Mouse (Mus musculus): ENCODE data around the gene Rab4b.

Gene Rab4b

DNA sequence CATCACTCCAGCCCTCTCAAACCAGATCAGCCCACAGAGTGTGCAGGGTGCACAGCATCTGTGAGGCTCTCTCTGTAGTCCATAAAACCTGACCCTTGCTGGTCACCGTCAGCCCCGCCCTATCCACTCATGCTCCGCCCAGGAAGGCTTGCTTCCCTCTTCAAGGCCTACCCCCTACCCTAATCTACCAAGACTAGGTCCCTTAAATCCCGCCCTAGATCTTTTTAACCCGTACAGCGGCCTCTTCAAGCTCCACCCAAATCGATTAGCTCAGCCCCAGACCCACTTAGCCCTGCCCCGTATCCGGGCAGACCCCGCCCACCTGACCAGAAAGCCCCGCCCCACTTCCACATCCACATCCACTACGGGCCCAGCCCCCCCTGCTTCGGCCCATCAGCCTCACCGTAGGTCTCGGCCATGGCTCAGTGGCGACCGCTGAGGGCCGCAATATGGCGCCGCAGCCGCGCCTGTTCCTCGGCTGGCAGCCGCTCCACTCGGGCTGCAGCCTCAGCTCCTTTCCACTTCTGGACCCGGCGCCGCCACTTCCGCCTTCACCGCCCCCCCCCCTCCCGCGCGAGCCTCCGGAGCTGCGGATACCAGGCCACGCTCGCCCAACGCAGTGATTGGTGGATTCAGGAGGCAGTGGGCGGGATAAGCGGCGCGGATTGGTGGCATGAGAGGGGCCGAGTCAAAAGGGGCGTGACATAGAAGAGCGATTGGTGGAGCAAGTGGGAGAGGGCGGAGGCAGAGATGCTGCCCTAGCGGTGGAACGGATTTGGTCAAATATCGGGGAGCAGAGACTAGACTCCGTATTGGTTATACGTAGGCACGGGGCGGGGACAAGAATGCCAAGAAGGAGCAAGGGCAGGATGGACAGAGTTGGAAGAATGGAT lies at the start of gene Rab4b:
Gene Rab4b, minus strand, starts transcription at position 573 of the 893 bp plus-strand sequence.
- DNase-seq (ENCODE audit: low spot score), result peak; percentile 100

DNA sequence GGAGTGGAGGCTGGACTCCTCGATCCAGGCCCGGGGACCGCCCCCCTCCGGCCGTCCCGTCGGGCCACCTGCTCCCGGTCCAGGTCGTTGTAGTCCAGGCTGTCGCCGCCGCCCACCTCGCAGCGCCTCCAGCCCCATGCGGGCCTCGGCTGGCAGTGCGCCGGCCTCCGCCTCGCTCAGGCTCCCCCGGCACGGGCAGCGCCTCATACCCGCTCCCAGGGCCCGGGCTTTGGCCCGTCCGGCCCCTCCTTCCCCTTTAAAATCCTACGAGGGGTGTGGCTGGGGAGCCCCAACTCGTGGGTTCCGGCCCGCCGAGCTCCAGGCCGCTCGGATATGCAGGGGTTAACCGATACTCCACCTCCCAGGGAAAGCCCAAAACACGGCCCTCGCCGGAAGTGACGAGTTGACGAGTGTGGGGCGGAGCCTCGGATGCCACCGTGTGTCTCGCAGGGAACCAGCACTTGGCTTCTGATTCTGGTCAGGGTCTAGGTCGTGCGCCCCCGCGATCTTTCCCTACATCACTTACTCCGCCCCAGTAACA lies 49.7 kb upstream of the Rab4b start, which contains the start of gene Itpkc:
Gene Itpkc, minus strand, starts transcription at position 381 of the 541 bp plus-strand sequence.
- peak; percentile 90 for DNase-seq (ENCODE audit: low spot score)

DNA sequence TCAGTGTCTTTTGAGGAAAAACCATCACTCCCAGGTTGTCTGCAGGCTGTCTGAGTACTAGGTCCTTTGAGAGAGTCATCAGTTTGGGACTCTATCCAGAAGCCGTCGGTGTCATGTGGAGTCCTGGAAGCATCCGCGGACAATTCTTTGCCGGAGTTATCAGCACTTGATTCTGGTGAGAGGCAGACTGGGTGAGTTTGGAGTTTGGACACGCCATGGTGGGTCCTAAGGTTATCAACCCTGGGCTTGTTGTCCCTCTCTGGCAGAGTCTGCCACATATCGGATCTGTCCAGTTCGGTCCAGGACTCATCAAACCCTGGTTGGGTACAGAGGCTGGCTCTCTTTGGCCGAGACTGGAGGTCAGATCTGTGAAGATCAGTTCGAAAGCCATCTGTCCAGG lies 49.0 kb upstream of the Rab4b start:
- DNase-seq (ENCODE audit: low spot score), result no peak

DNA sequence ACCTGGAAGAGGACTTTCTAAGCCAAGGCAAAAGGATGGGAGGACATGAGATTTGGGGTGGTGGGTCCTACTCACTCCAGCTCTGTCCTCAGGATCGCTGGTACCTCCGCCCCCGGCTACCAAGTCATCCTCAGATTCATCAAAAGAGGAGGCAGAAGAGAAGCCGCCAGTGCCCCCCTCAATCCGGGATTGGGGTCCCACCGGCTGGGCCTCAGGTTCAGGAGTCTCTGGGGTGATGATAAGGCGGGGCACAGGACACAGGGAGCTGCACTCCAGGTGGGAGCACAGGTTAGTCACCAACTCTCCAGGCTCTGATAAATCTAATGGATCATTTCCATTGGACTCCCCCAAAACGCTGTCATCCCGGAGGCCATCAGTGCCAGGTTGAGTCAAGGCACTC lies 48.6 kb upstream of the Rab4b start:
- no peak for DNase-seq (ENCODE audit: low spot score)

DNA sequence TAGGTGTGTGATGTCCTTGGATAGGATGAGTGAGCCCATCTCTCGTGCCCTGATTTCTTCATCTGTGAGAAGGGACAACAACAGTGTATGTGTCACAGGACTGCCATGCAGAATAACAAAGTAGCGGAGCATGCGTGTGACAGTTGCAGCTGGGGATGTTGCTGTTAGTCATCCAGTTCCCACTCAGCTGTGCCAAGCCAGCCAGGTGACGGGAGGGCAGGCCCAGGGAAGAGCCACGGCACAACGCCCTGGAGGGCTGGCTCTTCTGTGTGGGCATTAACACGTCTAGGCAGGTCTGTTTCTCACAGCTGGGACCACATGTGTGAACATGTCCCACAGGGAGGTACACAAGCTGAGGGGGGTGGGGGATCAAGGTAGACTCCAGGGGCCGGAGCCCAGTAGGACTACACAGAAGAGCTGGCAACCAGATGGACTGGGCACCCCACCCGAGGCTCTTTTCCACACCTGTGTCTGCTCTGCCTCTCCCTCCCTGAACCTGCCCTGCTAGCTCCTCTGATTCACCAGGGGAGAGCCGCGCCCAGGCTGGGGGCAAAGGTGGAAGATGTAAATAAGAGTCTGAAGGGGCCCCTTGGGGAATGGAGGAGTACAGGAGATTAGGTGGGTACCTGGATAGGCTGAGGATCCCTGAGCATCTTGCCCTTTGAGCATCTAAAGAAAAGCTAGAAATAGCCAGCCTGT lies 46.3 kb upstream of the Rab4b start:
- DNase-seq (ENCODE audit: low spot score), result no peak

DNA sequence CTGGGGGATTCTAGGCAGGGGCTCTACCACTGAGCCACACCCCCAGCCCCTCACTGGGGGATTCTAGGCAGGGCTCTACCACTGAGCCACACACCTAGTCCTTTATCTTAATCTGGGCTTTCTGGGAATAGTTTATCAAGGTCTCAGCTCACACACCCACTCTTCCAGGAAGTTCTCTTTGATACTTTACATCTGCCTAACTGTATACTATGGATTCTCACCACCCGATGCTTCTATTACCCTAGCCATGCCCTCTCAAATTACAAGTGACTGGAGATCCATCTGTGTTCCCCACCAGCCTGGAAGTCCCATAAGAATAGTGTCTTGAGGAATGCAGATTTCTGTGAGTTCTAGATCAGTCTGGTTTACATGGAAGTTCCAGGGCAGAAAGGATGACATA lies 43.8 kb upstream of the Rab4b start:
- no peak for DNase-seq (ENCODE audit: low spot score)

DNA sequence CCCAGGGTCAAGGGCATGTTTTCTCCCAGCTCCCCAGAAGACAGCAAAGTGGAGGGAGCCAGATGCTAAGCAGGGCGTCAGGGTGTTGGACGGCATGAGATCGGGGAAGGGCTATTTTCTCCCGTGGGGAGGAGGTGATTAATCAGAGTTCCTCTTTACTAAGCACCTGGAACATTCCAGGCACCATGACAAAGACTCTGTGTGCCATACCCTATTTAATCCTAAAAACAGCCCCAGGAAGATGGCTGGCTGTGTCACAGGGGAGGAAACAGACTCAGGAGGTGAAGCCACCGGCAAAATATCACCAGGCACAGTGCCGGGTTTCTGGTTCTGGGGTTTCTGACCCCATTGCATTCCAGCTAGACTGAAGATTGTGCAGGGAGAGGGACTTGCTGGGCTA lies 43.2 kb upstream of the Rab4b start:
- DNase-seq (ENCODE audit: low spot score), result no peak

DNA sequence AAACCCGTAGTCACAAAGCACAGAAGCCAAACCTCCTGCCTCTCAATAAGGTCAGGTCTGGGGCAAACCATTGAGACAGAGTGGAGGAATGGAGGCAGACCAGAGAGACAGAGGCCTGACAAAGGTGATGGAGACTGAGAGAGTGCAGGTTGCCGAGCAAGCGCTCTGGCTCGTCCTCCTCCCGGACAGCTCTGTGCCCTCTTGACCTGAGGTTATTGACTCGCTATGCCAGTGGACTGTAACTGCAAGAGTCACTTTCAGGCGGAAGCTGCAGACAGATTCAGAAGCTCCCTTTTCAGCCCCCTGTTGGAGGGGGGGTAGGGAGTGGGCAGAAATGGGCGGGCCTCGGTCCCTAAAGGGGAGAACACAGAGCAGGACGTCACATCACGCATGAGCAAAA lies 41.2 kb upstream of the Rab4b start:
- DNase-seq (ENCODE audit: low spot score), result no peak

DNA sequence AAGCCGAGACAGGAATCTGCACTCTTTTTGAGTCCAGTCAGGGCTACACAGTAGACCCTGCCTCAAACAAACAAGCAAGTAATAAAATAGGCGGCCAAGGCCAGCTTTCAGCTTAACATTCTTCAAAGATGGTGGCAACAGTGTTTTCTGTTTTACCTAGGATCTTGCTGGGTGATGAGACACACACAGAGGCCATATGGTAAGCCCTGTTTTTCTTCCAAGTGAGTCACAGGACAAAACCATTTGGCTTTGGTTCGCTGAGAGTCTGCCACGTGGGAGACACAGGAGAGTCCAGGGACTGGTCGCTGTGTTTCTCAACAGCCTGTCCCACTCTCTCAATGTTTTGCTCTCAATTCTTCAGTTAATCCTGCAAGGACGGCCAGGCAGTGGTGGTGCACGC lies 39.9 kb upstream of the Rab4b start:
- DNase-seq (ENCODE audit: low spot score), result no peak

DNA sequence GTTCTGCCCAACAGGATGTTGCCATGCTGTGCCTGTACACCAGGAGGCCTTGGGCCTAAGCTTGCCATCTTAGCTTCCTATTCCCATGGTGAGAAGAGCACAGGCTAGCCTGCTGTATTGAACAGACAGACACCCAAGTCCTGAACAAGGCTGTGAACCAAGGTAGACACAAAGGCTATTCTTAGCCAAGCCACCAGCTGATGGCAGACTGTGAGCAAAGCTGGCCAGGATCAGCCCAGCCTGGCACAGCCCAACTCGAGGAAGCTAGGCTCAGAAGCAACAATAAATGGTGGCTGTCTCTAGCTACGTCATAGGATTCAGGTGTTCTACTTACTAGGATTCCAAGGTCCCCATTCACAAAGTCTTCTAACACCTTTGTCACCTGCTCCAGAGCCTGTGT lies 33.9 kb upstream of the Rab4b start:
- no peak for DNase-seq (ENCODE audit: low spot score)

DNA sequence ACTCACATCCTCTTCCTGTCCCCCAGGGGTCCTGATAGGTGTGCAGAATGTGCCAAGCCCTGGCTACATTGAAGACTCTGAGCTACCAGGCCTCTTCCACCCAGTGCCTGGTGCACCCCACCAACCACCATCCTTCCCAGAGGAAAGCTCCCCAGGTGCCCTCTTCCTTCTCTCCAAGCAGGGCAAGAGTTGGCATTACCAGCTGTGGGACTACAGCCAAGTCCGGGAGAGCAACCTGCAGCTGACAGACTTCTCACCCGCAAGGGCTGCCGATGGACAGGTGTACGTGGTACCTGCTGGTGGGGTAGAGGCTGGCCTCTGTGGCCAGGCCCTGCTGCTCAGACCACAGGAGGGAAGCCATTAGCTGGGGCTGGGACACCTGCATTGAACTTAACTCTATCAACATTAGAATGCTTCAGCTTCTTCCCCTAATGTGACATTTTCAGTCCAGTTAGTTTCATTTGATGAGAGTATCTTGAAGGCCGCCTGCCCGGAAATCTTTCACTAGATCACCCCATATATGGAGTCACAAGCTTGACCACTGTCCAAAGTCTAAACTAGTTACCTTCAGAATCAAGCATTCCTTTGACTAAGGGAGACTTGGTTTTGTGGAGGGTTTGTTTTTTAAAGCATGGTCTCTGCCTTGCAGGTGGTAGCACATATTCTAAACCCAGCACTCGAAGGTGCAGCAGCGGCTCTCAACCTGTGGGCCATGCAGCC lies 25.2 kb upstream of the Rab4b start:
- no peak for DNase-seq (ENCODE audit: low spot score)

DNA sequence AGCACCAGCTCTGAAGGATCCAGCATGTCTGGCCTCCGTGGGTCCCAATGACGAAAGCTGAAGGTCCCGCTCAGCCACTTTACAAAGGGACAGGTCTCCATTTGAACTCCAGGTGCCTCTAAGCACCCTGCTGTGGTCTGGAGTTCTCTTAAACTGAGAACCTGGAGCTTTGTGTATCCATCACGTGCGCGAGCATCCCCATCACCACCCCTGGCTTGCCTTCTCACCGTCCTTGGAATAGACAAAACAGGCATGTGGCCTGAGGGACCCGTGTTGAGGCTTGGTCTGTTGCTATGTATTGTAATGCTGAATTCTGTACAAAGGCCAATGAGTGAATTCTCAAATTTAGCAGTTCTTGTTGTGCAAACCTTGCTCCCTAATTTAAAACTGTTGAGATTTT lies 20.1 kb upstream of the Rab4b start:
- no peak for DNase-seq (ENCODE audit: low spot score)

DNA sequence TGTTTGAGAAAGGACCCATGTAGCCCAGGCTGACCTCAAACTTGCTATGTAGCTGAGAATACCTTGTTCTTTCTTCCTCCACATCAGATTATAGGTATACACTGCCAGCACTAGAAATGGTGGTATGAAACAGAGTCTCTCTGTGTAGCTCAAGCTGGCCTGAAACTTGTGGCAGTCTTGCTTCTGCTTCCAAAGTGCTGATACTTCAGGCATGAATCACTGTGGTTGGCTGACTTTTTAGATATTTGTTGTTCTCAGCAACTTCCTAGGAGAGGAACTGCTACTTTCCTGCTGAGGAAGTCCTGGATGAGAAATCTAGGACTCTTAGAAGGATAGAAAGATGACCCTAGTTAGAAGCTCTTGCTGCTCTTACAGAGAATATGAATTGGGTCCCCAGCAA lies 19.7 kb upstream of the Rab4b start:
- DNase-seq (ENCODE audit: low spot score), result no peak

DNA sequence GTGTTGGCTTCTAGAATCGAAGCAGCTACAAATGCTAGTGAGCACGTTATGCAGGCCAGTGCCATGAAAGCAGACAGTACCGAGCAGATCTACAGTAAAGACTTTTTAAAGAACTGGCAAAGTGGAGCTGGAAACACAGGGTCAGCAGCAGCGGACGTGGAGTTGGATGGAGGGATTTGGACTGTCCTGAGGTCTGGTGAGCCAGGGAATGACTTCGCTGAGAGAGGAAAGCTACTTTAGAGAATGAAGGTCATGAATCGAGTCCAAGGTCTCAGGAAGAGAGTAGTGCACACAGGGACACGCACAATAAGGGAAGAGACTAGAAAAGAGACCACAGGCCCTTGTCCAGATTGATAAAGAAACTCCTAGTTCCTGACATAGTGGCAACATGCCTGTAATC lies 18.9 kb upstream of the Rab4b start:
- DNase-seq (ENCODE audit: low spot score), result peak; percentile 24

DNA sequence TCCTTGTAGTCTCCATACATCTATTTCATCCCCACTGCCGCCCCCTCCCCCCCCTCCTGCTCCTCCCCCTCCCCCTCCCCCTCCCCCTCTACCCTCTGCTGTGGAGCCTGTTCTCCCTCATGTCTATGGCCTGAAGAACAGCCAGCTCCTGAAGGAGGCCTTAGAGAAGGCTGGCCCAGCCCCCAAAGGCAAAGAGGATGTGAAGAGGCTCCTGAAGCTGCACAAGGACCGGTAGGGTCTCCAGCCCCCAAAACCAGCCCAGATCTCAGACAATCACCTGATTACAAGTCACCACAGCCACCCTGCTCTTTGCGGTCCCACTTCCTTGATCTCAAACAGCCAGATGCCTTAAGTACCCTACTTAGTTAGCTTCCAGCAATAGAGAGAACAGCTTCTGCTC lies 18.4 kb upstream of the Rab4b start:
- no peak for DNase-seq (ENCODE audit: low spot score)

DNA sequence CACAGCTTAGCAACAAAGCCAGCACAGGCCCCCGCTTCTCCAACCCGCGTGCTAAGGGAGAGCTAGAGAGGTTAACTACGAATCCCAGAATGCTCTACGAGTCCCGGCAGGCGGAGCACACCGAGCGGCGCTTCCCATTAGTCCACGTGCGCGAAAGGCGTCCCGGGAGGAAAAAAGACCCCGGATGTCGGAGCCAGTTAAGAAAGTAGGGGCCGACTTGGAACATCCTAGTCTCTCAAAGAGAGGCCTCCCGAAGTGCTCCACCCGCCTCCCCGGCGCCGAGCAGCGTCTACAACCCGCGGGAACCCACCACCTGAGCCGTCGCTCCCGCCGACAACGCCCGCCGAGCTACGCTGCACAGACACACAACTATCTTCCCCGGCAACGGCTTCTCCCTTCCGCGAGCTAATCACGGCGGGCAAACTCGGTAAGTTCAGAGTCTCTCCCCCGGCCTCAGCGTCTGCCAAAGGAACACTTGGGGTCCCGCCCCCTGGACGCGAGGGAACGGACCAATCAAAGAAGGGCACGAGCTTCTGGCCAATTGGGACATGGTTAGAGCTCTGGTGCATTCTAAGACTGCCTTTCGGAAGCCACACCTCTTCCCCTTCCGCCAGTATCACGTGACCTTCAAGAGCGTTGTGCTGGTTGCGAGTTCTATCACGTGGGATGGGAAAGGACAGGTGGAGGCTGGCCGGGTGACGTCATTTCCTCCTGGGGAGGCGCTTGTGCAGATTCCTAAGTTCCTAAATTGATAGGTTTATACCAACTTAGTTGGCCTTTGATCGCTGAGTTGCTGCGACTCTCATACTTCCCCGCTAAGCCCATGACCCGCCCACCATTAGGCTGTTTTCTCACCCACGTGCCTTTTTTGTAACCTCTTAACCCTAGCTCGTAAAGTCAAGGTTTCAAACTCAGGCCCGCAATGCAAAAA lies 17.2 kb upstream of the Rab4b start, which contains the start of the genes BC024978 and Snrpa:
Gene BC024978, plus strand, starts transcription at position 101 of the 931 bp plus-strand sequence.
Gene Snrpa, minus strand, starts transcription at position 591 of the 931 bp plus-strand sequence.
- peak; percentile 99 for DNase-seq (ENCODE audit: low spot score)

DNA sequence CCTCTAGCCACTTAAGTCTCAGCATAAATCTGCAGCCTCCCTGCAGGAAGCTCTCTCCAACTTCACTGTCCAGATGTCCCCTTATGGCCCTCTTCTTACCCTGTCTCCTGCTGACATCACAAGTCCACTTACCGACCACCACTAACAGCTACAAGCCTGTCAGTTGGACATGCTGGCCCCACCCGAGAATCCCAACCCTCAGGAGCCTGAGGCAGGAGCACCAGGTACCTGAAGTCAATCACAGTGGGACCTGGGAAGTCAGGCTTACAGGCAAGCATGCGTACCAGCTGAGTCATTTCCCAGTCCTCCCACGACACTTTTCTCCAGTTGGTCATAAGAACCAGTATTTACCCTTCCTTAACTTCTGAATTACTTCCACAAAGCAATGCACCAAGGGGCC lies 15.0 kb upstream of the Rab4b start:
- DNase-seq (ENCODE audit: low spot score), result no peak

DNA sequence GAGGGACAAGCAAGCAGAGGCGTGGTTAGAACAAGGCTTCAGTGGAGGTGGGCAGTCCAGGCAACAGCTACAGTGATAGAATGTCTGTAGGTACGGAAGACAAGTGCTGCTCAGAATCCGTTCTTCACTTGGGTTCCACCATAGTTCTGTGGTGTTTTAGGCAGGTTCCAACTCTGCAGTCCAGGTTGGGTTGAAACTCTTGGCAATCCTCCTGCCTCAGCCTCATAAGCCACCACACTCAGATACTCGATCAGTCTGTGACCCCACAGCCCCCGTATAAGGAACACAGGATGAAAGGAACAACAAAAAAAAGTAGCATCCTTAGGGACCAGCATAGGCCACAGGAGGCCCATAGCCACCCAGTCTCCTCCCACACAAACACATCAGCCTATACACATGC lies 13.7 kb upstream of the Rab4b start:
- DNase-seq (ENCODE audit: low spot score), result no peak

DNA sequence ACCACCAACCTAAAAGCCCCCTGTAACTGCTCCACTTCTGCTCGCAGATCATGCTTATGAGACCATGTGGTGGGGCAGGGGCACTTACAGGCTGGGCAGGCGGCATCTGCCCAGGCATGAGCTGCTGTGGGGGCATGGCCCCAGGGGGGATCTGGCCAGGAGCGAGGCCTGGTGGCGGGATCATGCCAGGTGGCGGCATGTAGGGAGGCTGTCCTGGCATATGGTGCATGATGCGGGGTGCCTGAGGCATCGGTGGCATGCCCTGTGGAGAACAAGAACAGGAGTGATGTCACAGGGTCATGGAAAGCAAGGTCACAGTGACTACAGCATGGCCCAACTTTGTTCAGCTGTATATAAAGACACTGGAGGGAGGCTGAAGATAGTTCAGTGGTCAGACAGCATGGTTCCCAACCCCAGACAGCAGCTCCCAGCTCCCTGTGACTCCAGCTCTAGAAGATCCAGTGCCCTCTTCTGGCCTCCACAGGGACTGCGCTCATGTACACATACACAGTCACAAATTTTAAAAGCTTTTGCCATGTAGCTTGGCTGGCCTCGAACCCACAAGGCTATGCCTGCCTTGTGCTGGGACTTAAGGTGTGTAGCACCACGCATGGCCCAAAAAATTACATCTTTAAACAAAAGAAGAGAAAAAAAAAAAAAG lies 10.7 kb upstream of the Rab4b start:
- no peak for DNase-seq (ENCODE audit: low spot score)

DNA sequence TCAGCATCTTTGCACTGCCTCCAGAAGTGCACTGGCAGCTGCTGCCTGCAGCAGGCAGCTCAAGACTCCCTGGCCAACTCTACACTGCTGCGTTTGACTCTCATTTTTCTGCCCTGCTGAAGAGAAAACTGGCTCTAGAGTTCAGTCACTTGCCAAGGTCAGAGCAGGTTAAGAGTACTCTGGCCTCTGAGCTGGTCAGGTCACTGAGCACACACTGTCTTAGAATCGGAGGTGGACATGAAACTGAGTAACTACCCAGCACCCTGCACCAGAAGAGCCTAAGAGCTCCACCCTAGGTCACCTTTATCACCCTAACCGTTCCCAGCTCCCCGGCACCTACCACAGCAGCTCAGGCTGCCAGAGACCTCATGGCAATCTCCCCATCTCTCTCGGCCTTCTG lies 7.3 kb upstream of the Rab4b start:
- DNase-seq (ENCODE audit: low spot score), result no peak

DNA sequence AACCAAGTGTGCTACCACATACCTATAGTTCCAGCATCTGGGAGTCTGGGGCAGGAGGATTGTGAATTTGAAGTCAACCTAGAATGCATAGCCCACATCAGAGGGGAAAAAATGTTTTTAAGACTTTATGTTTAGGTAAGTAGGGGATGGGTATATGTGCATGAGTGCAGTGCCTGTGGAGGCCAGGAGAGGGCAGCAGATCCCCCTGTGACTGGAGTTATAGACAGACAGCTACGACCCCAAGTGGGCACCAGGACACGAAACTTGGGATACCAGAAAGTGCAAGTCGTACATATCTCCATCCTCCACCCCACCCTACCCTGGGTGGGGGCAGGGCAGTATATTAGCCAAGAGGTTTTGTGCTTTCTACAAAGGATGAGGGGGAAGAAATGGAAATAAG lies 6.3 kb upstream of the Rab4b start:
- no peak for DNase-seq (ENCODE audit: low spot score)

All from ovary, adult 18-20 months (tissue).